Mouse (Mus musculus) lung, postnatal 0 days (tissue): Measurements from ENCODE around the gene Hdc. TPM values are rescaled to one million over a fixed set of nuclear protein-coding genes. Genes with fewer than 3 reads are reported as not detected.

Experiments used
- ATAC-seq: fragments of 200-750 bp; cut with Nextera tagmentation; 2 replicates; pipeline ENCODE4 v1.8.0; 2017; ENCODE audit warnings: moderate library complexity
- DNase-seq: peaks from one replicate; pipeline ENCODE4 v3.0.0-alpha.2; 2016; ENCODE audit warnings: low spot score
- H3K27ac ChIP-seq: fragments of 300-500 bp; sonication (generic); 2 replicates; pipeline ENCODE4 v1.5.1; 2014; ENCODE audit warnings: antibody characterized with exemption, mild to moderate bottlenecking, low read length, mixed read lengths
- H3K27me3 ChIP-seq: fragments of 300-500 bp; sonication (generic); replicated peaks from 2 replicates; pipeline ENCODE4 v1.6.1; 2014; ENCODE audit warnings: low read length, mixed read lengths; ENCODE audit not compliant: insufficient read depth
- H3K36me3 ChIP-seq: fragments of 300-500 bp; sonication (generic); 2 replicates; pipeline ENCODE4 v1.6.1; 2014; ENCODE audit warnings: low read length, mixed read lengths; ENCODE audit not compliant: insufficient read depth
- H3K4me1 ChIP-seq: fragments of 300-500 bp; sonication (generic); 2 replicates; pipeline ENCODE4 v1.6.1; 2014; ENCODE audit warnings: antibody characterized with exemption, low read depth, low read length, mixed read lengths; ENCODE audit not compliant: insufficient read depth
- H3K4me2 ChIP-seq: fragments of 300-500 bp; sonication (generic); replicated peaks from 2 replicates; pipeline ENCODE4 v1.6.1; 2014; ENCODE audit warnings: low read depth, mild to moderate bottlenecking, low read length, moderate library complexity, mixed read lengths
- H3K4me3 ChIP-seq: fragments of 300-500 bp; sonication (generic); 2 replicates; pipeline ENCODE4 v1.5.1; 2014; ENCODE audit warnings: low read depth, low read length
- H3K9ac ChIP-seq: fragments of 300-500 bp; sonication (generic); replicated peaks from 2 replicates; pipeline ENCODE4 v1.6.1; 2014; ENCODE audit warnings: low read depth, mild to moderate bottlenecking
- H3K9me3 ChIP-seq: fragments of 300-500 bp; sonication (generic); 2 replicates; pipeline ENCODE4 v1.6.1; 2016; ENCODE audit warnings: low read length, mixed read lengths
- CTCF ChIP-seq: IDR thresholded peaks from 2 replicates; pipeline ENCODE4 v1.5.1; 2016; ENCODE audit warnings: antibody characterized with exemption, mild to moderate bottlenecking
- EP300 ChIP-seq: IDR thresholded peaks from 2 replicates; pipeline ENCODE4 v1.6.1; 2016; ENCODE audit warnings: antibody characterized with exemption, mild to moderate bottlenecking, control low read depth
- WGBS: fragments of 180-500 bp; shearing (Covaris S2); extraction: QIAGEN DNeasy Blood & Tissue Kit; methylation state at CpG from one replicate; pipeline ENCODE4 v1.1.7; 2014; 5-methylcytosine and 5-hydroxymethylcytosine counted together
- polyA plus RNA-seq: library from polyadenylated mRNA; unstranded; fragments of >200 nt; fragmentation: Nextera tagmentation; extraction: Ambion mirVana; gene quantifications from 2 replicates; pipeline ENCODE4 v1.2.1, GENCODE M21; 2015

Gene Hdc
- polyA plus RNA-seq, 1 experiment from 2014 or later = 35.2 TPM

DNA sequence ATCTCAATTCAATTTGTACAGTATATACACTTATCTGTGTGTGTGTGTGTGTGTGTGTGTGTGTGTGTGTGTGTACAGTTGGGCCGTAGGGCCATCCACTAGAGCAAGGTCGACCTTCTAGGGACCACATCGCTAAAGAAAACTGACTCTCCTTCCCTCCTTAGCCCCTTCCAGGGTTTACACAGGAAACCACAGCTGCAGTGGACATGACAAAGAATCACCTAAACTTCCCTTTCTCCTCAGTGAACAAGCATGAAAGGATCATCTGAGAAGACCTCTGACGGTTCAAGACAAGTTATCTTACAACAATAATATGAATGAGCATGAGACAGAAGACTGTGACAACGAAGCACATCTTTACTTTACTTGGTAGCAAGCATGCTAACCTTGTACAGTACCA, 67.2 kb downstream of the Hdc start:
- H3K9ac ChIP-seq = no peak overlapping the region
- DNase-seq = no peak
- TF ChIP-seq CTCF = no peak
- no peak for TF ChIP-seq EP300
- no peaks in the 10 kb centered on the region for H3K36me3 ChIP-seq
- no peaks in the 10 kb centered on the region for H3K9me3 ChIP-seq
- H3K4me3 ChIP-seq = no peak overlapping the region
- H3K27ac ChIP-seq = no peak overlapping the region
- ATAC-seq = no peak
- H3K4me2 ChIP-seq = no peak overlapping the region
- 23% methylated on average over 5 of the region's 5 CpGs for WGBS
- H3K4me1 ChIP-seq = no peaks in the 10 kb centered on the region; the same call in 1 of the 2 replicates
- H3K27me3 ChIP-seq = peaks cover 28% of the 10 kb centered on the region

DNA sequence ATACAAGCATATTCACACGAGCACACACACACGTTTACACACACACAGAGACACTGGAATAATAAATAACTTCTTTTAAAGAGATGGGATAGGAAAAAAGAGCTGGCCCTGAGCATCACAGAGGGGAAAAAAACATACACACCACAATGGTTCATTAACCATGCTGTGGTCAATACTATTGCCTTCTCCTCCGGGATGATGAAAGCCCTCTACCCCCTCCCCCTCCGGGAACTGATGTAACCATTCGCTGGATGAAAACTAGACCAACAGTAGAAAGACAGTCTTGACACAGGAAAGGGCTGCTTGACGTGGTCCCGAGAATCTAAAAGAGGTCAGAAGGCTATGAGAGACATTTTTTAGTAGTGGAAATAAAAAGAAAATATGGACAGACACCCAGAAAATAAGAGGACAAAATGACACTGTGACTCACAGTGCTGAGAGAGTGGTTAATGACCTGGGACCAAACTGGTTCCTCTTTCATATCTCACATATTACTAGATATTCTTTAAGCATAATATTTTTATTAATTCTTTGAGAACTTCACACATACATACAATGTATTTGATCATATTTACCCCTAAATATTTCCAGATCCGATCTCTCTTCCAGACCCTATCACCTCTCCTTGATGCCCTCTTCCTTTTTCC, 67.7 kb downstream of the Hdc start:
- H3K4me3 ChIP-seq = no peak overlapping the region
- H3K9me3 ChIP-seq = no peaks in the 10 kb centered on the region
- TF ChIP-seq CTCF (no peak), EP300 (no peak)
- 75% methylated on average over 8 of the region's 8 CpGs for WGBS
- ATAC-seq (no peak), DNase-seq (no peak)
- H3K9ac ChIP-seq = no peak overlapping the region
- H3K4me2 ChIP-seq = no peak overlapping the region
- H3K4me1 ChIP-seq = no peaks in the 10 kb centered on the region; the same call in 1 of the 2 replicates
- peaks cover 28% of the 10 kb centered on the region for H3K27me3 ChIP-seq
- no peak overlapping the region for H3K27ac ChIP-seq
- H3K36me3 ChIP-seq = no peaks in the 10 kb centered on the region

DNA sequence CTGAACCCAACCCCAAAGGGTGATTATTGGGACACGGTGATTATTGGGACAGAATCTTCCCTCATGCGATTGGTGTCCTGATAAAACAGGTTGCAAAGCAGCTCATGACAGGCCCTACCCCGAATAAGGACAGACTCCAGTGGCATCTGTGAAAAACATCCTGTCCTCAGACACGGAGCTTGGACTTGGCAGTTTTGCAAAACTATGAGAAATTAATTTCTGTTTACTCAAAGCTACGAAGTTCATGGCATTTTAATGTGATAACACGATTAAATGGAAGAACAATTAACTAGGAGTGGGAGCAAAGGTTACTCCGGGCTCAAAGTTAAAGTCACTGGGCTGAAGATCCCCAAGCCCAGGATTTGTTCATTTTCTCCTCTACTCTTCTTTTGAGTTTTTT, 69.4 kb downstream of the Hdc start:
- ATAC-seq (no peak), DNase-seq (no peak)
- Histone ChIP-seq H3K36me3 (no peaks in the 10 kb centered on the region), H3K4me1 (no peaks in the 10 kb centered on the region; the same call in 1 of the 2 replicates), H3K27me3 (peaks cover 22% of the 10 kb centered on the region), H3K4me2 (no peak overlapping the region), H3K4me3 (no peak overlapping the region), H3K9ac (no peak overlapping the region), H3K27ac (no peak overlapping the region), H3K9me3 (no peaks in the 10 kb centered on the region)
- 65% methylated on average over 7 of the region's 7 CpGs for WGBS
- TF ChIP-seq CTCF (no peak), EP300 (no peak)

DNA sequence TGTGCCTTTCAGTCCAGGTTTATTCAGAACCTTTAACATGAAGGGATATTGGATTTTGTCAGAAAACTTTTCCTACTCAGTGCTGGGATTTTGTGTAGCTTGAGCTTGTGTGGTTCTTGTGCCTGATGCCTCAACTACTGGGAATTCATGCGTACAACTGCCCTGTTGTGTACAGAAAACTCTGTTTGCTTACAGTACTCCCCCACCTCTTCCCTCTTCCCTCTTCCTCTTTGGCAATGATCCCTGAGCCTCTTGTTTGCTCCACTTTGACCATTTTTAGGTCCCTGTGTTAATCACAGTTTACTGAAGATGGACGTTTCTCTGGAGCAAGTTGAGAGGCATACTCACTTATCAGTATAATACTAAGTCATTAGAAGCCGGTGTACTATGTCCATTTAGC, 72.7 kb downstream of the Hdc start:
- Histone ChIP-seq H3K9ac (no peak overlapping the region), H3K4me1 (no peaks in the 10 kb centered on the region), H3K27ac (no peak overlapping the region), H3K9me3 (no peaks in the 10 kb centered on the region), H3K36me3 (no peaks in the 10 kb centered on the region), H3K4me3 (no peak overlapping the region), H3K27me3 (no peaks in the 10 kb centered on the region; the same call in 1 of the 2 replicates), H3K4me2 (no peak overlapping the region)
- no peak for ATAC-seq
- TF ChIP-seq EP300 (no peak), CTCF (no peak)
- 46% methylated on average over 3 of the region's 3 CpGs for WGBS
- DNase-seq = no peak

DNA sequence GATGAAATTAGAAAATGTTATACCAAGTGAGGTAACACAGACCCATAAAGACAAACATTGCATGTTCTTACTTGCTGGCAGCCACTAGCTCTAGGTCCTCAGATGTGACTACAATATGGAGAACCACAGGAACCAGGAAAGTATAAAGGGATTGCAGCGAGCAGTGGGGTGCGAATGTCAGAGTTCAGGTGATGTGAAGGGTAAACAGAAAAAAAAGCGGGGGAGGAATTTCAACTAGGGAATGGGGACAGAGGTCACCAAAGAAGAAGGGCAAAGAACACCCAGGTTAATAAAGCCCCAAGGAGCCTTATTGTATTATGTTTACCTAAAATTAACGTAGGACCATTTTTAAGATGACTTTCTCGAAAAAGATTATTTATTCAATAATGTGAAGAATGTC, 73.8 kb downstream of the Hdc start:
- Histone ChIP-seq H3K4me2 (no peak overlapping the region), H3K4me1 (no peaks in the 10 kb centered on the region), H3K9me3 (no peaks in the 10 kb centered on the region), H3K36me3 (no peaks in the 10 kb centered on the region), H3K27ac (no peak overlapping the region), H3K27me3 (no peaks in the 10 kb centered on the region), H3K9ac (no peak overlapping the region), H3K4me3 (no peak overlapping the region)
- ATAC-seq = no peak
- TF ChIP-seq CTCF = no peak
- TF ChIP-seq EP300 = no peak
- DNase-seq = no peak
- WGBS = 48% methylated on average over 5 of the region's 5 CpGs

Other genes starting within 250 kb of the Hdc start
- 1.4 and 1.7 TPM in 2 replicates for gene Atp8b4, start 118.6 kb downstream of the Hdc start, polyA plus RNA-seq
- gene Slc27a2, start 66.9 kb downstream of the Hdc start, polyA plus RNA-seq = 1.0 and 1.2 TPM in 2 replicates
- gene Gabpb1, start 57.0 kb upstream of the Hdc start, polyA plus RNA-seq = 24.5 and 33.0 TPM in 2 replicates
- 36.9 and 45.6 TPM in 2 replicates for gene Usp8, start 88.0 kb upstream of the Hdc start, polyA plus RNA-seq
- gene Usp50, start 164.2 kb upstream of the Hdc start, polyA plus RNA-seq = 1.6 and 2.0 TPM in 2 replicates